Mouse (Mus musculus) left cerebral cortex, adult 11 months (tissue): ENCODE results near the gene Astn2.

Experiments
- DNase-seq: peaks from one replicate; pipeline ENCODE4 v3.0.0; 2022; ENCODE audit warnings: low spot score

Gene Astn2

GRCm38 (mm10) chr4:65402836-65403634 is 1001.4 kb downstream of the Astn2 start:
- DNase-seq: no peak

GRCm38 (mm10) chr4:65402286-65402685 is 1002.1 kb downstream of the Astn2 start:
- no peak for DNase-seq

- no peak for DNase-seq
Measured at GRCm38 (mm10) chr4:65399457-65399856, 1005.0 kb downstream of the Astn2 start.

GRCm38 (mm10) chr4:65396806-65397205 is 1007.6 kb downstream of the Astn2 start:
- no peak for DNase-seq

- no peak for DNase-seq
Measured at GRCm38 (mm10) chr4:65391001-65391400, 1013.4 kb downstream of the Astn2 start.

GRCm38 (mm10) chr4:65383070-65383469 is 1021.3 kb downstream of the Astn2 start:
- no peak for DNase-seq

- DNase-seq: no peak
Measured at GRCm38 (mm10) chr4:65379461-65379860, 1025.0 kb downstream of the Astn2 start.

- DNase-seq: no peak
Measured at GRCm38 (mm10) chr4:65376571-65376970, 1027.8 kb downstream of the Astn2 start.

GRCm38 (mm10) chr4:65373841-65374240 is 1030.6 kb downstream of the Astn2 start:
- no peak for DNase-seq

GRCm38 (mm10) chr4:65372731-65373130 is 1031.7 kb downstream of the Astn2 start:
- no peak for DNase-seq

- DNase-seq: no peak
Measured at GRCm38 (mm10) chr4:65367135-65367534, 1037.3 kb downstream of the Astn2 start.

GRCm38 (mm10) chr4:65354580-65354979 is 1049.8 kb downstream of the Astn2 start:
- no peak for DNase-seq

- DNase-seq: no peak
Measured at GRCm38 (mm10) chr4:65350521-65350920, 1053.9 kb downstream of the Astn2 start.

GRCm38 (mm10) chr4:65341766-65342165 is 1062.6 kb downstream of the Astn2 start:
- no peak for DNase-seq

GRCm38 (mm10) chr4:65333718-65334117 is 1070.7 kb downstream of the Astn2 start:
- DNase-seq: no peak
